Mouse (Mus musculus) MEL (cell line): ENCODE measurements at regions not wholly inside any gene's neighbourhood (a gene's known extent, or its start where the extent isn't known, plus 50 kb on each side); places are given as distances from the start of the nearest gene placed in this dataset.

Source experiments
- DNase-seq: peaks from one replicate; pipeline ENCODE4 v3.0.0; 2011; ENCODE audit warnings: low read depth, low spot score
- H3K27ac ChIP-seq: 2 replicates; pipeline ENCODE4 v1.5.1; 2012; ENCODE audit warnings: low read depth, mild to moderate bottlenecking, control low read depth, low read length, moderate library complexity; ENCODE audit not compliant: control insufficient read depth
- H3K27me3 ChIP-seq, 2 experiments: fragments of 150-350 bp in 1 of 2; sonication (generic) in 1 of 2; 2 replicates each; pipeline ENCODE4 v1.6.1; 2012; ENCODE audit warnings: low read length in 2 of 2, mild to moderate bottlenecking in 2 of 2, improper control_type of control experiment in 1 of 2, moderate library complexity in 1 of 2; ENCODE audit not compliant: insufficient read depth in 2 of 2, control insufficient read depth in 1 of 2
- H3K36me3 ChIP-seq, 2 experiments: 2 replicates each; pipeline ENCODE4 v1.6.1; 2012 to 2014; ENCODE audit warnings: low read length in 2 of 2, improper control_type of control experiment in 1 of 2, inconsistent platforms in 1 of 2, mild to moderate bottlenecking in 1 of 2; ENCODE audit not compliant: insufficient read depth in 2 of 2, control insufficient read depth in 1 of 2
- H3K4me1 ChIP-seq, 2 experiments: fragments of 150-350 bp in 1 of 2; sonication (generic) in 1 of 2; 2 replicates each; pipeline ENCODE4 v1.6.1; 2012; ENCODE audit warnings: low read length in 2 of 2, improper control_type of control experiment in 1 of 2, mild to moderate bottlenecking in 1 of 2; ENCODE audit not compliant: insufficient read depth in 2 of 2, control insufficient read depth in 1 of 2
- H3K4me3 ChIP-seq, 2 experiments: fragments of 150-350 bp in 1 of 2; sonication (generic) in 1 of 2; 2 replicates each; pipeline ENCODE4 v1.5.1; 2012; ENCODE audit warnings: low read depth in 2 of 2, low read length in 2 of 2, mild to moderate bottlenecking in 2 of 2, moderate library complexity in 2 of 2, control low read depth in 1 of 2, improper control_type of control experiment in 1 of 2; ENCODE audit not compliant: control insufficient read depth in 1 of 2, insufficient read depth in 1 of 2
- H3K79me2 ChIP-seq: 2 replicates; pipeline ENCODE4 v1.6.1; 2012; ENCODE audit warnings: mild to moderate bottlenecking, low read length, moderate library complexity; ENCODE audit not compliant: control insufficient read depth, poor library complexity, insufficient read depth
- H3K9ac ChIP-seq: 2 replicates; pipeline ENCODE4 v1.6.1; 2012; ENCODE audit warnings: low read depth, mild to moderate bottlenecking, control low read depth, low read length, moderate library complexity; ENCODE audit not compliant: control insufficient read depth, poor library complexity, severe bottlenecking
- H3K9me3 ChIP-seq: fragments of 150-350 bp; sonication (generic); replicated peaks from 2 replicates; pipeline ENCODE4 v1.6.1; 2012; ENCODE audit warnings: mild to moderate bottlenecking, low read length, improper control_type of control experiment, moderate library complexity; ENCODE audit not compliant: insufficient read depth
- BHLHE40 ChIP-seq: IDR thresholded peaks from 2 replicates; pipeline ENCODE4 v1.6.1; 2012; ENCODE audit warnings: low read depth, mild to moderate bottlenecking, inconsistent platforms, low read length, improper control_type of control experiment, borderline replicate concordance
- CHD1 ChIP-seq: IDR thresholded peaks from 2 replicates; pipeline ENCODE4 v1.6.1; 2012; ENCODE audit warnings: low read depth, mild to moderate bottlenecking, inconsistent platforms, low read length, improper control_type of control experiment
- GABPA ChIP-seq: IDR thresholded peaks from 2 replicates; pipeline ENCODE4 v1.6.1; 2012; ENCODE audit warnings: low read depth, mild to moderate bottlenecking, inconsistent platforms, low read length, improper control_type of control experiment, moderate library complexity
- GATA1 ChIP-seq: IDR thresholded peaks from 2 replicates; pipeline ENCODE4 v1.6.1; 2011; ENCODE audit warnings: low read depth, low read length, improper control_type of control experiment
- HCFC1 ChIP-seq: IDR thresholded peaks from 2 replicates; pipeline ENCODE4 v1.6.1; 2012; ENCODE audit warnings: low read depth, mild to moderate bottlenecking, inconsistent platforms, low read length, improper control_type of control experiment, moderate library complexity
- MAFK ChIP-seq: IDR thresholded peaks from 2 replicates; pipeline ENCODE4 v1.6.1; 2011; ENCODE audit warnings: low read depth, mild to moderate bottlenecking, low read length, improper control_type of control experiment, borderline replicate concordance
- MAX ChIP-seq: IDR thresholded peaks from 2 replicates; pipeline ENCODE4 v1.6.1; 2011; ENCODE audit warnings: low read length, improper control_type of control experiment
- MEF2A ChIP-seq: IDR thresholded peaks from 2 replicates; pipeline ENCODE4 v1.6.1; 2014; ENCODE audit warnings: low read depth, mild to moderate bottlenecking, inconsistent platforms, low read length, improper control_type of control experiment; ENCODE audit not compliant: poor library complexity, insufficient replicate concordance, severe bottlenecking; ENCODE audit errors: extremely low read depth
- MYC ChIP-seq: IDR thresholded peaks from 2 replicates; pipeline ENCODE4 v1.6.1; 2011; ENCODE audit warnings: low read depth, mild to moderate bottlenecking, low read length, improper control_type of control experiment, moderate library complexity
- NRF1 ChIP-seq: IDR thresholded peaks from 2 replicates; pipeline ENCODE4 v1.6.1; 2014; ENCODE audit warnings: low read depth, mild to moderate bottlenecking, inconsistent platforms, low read length, improper control_type of control experiment, moderate library complexity; ENCODE audit not compliant: poor library complexity, insufficient read depth, severe bottlenecking
- POLR2AphosphoS2 ChIP-seq: IDR thresholded peaks from 2 replicates; pipeline ENCODE4 v1.6.1; 2011; ENCODE audit warnings: low read length, improper control_type of control experiment
- RAD21 ChIP-seq: IDR thresholded peaks from 2 replicates; pipeline ENCODE4 v1.6.1; 2011; ENCODE audit warnings: mild to moderate bottlenecking, low read depth, low read length, improper control_type of control experiment
- SIN3A ChIP-seq: IDR thresholded peaks from 2 replicates; pipeline ENCODE4 v1.6.1; 2012; ENCODE audit warnings: low read length, improper control_type of control experiment, inconsistent platforms
- SMC3 ChIP-seq: IDR thresholded peaks from 2 replicates; pipeline ENCODE4 v1.6.1; 2011; ENCODE audit warnings: low read depth, low read length, improper control_type of control experiment
- TCF12 ChIP-seq: IDR thresholded peaks from 2 replicates; pipeline ENCODE4 v1.6.1; 2014; ENCODE audit warnings: low read depth, mild to moderate bottlenecking, inconsistent platforms, low read length, improper control_type of control experiment, moderate library complexity
- ZKSCAN1 ChIP-seq: IDR thresholded peaks from 2 replicates; pipeline ENCODE4 v1.6.1; 2012; ENCODE audit warnings: low read depth, mild to moderate bottlenecking, inconsistent platforms, low read length, improper control_type of control experiment, moderate library complexity
- ZNF384 ChIP-seq: IDR thresholded peaks from 2 replicates; pipeline ENCODE4 v1.6.1; 2012; ENCODE audit warnings: low read depth, mild to moderate bottlenecking, inconsistent platforms, low read length, improper control_type of control experiment

DNA sequence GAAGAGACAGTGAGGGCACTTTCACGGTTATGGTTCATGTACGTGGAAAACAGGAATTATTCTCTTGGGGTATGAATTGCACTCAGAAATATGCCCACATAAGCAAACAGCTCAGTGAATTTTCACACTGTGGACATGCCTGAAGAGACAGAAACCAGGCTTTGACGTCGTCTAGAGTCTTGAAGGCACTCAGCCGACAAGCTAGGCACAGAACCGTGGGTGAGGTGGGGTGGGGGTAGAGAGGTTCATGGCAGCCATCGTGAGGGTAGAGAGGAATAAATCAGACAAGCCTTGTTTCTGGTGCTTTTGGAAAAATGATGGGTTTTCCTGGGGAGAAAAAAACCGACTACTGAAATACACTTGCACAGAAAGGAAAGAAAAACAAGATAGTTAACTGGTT, 179.0 kb upstream of the Gmds start:
- no peak overlapping the region for H3K27ac ChIP-seq
- H3K36me3 ChIP-seq, result no peaks in the 10 kb centered on the region
- no peak for DNase-seq
- no peaks in the 10 kb centered on the region for H3K4me1 ChIP-seq
- TF ChIP-seq BHLHE40, result no peak
- no peaks in the 10 kb centered on the region; a peak in 2 of 4 replicates for H3K27me3 ChIP-seq
- H3K9me3 ChIP-seq, result no peaks in the 10 kb centered on the region
- no peaks in the 10 kb centered on the region for H3K79me2 ChIP-seq
- H3K4me3 ChIP-seq, result no peak overlapping the region
- H3K9ac ChIP-seq, result no peak overlapping the region

DNA sequence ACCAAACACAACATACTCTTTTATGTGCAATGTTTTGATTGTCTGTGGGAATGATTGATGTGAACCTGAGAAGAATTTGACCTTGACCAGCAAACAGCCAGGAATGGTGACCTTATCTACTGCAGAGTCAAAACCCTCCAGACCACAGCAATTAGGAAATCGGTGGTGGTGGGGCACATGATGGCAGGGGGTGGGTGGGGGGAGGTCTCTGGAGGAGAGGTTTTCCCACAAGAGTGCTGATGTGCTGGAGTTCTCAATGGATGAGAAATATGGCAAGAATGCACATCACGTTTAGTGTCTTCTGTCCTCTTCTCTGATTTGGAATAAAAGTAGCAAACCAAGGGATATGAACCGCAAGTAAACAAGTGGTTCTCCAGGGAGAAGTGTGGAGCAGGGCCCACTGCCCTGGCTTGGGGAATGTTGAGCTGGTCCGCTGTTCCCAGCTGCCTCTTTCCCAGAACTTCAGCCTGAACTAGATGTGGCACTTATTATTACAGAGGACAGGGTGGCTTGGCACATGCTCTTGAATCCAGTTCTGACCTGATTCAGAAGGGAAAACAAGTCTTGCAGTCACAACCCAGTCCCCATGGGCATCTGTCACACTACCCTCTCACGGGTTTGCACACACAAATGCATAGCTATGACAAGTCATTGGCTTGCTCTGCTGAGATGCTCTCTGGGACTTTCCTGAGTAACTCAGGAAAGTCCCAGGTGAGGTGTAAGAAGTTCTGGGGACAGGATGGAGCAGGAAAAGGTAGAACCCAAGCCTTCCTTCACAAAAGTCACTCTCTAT, 170.9 kb upstream of the Gmds start:
- H3K9me3 ChIP-seq, result no peaks in the 10 kb centered on the region
- no peak for DNase-seq
- H3K4me3 ChIP-seq, result no peak overlapping the region
- no peaks in the 10 kb centered on the region for H3K4me1 ChIP-seq
- H3K79me2 ChIP-seq, result no peaks in the 10 kb centered on the region
- no peaks in the 10 kb centered on the region for H3K27me3 ChIP-seq
- H3K27ac ChIP-seq, result no peak overlapping the region
- H3K9ac ChIP-seq, result no peak overlapping the region
- no peaks in the 10 kb centered on the region for H3K36me3 ChIP-seq
- no peak for TF ChIP-seq ZNF384
- TF ChIP-seq POLR2AphosphoS2, result no peak
- no peak for TF ChIP-seq MAFK
- no peak for TF ChIP-seq GABPA
- TF ChIP-seq BHLHE40, result no peak
- no peak for TF ChIP-seq MYC
- no peak for TF ChIP-seq SIN3A
- no peak for TF ChIP-seq RAD21
- no peak for TF ChIP-seq MEF2A
- TF ChIP-seq ZKSCAN1, result no peak
- TF ChIP-seq HCFC1, result no peak
- TF ChIP-seq GATA1, result no peak
- no peak for TF ChIP-seq SMC3
- TF ChIP-seq CHD1, result no peak

DNA sequence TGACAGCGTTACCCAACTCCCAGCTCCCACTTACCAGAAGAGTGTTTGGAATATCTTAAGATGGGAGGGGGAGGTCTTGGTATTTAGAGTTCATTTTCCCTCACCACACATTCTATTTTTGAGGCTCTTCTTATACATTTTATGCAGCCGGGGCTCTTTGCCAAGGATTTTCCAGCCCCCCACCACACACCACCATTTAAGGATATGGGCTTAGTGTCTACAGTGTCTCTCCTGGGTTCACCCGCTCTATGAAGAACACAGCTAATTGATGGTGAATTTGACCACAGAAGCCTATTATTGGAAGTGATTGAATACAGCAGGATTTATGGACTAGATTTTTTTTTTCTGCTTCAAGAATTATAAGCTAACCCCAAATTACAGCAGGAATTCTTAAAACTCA, 169.9 kb upstream of the Gmds start:
- no peak overlapping the region for H3K4me3 ChIP-seq
- no peak overlapping the region for H3K27ac ChIP-seq
- no peak for TF ChIP-seq CHD1
- no peak for TF ChIP-seq TCF12
- TF ChIP-seq MAFK, result no peak
- no peak for TF ChIP-seq NRF1
- TF ChIP-seq MAX, result no peak
- TF ChIP-seq MEF2A, result no peak
- H3K9me3 ChIP-seq, result no peaks in the 10 kb centered on the region
- no peak for DNase-seq
- H3K36me3 ChIP-seq, result no peaks in the 10 kb centered on the region
- no peak overlapping the region for H3K9ac ChIP-seq
- no peaks in the 10 kb centered on the region for H3K79me2 ChIP-seq
- H3K27me3 ChIP-seq, result no peaks in the 10 kb centered on the region
- H3K4me1 ChIP-seq, result no peaks in the 10 kb centered on the region
